Comparison of ENCODE assay signal across 46 mouse cellular contexts in the genomic region with DNA sequence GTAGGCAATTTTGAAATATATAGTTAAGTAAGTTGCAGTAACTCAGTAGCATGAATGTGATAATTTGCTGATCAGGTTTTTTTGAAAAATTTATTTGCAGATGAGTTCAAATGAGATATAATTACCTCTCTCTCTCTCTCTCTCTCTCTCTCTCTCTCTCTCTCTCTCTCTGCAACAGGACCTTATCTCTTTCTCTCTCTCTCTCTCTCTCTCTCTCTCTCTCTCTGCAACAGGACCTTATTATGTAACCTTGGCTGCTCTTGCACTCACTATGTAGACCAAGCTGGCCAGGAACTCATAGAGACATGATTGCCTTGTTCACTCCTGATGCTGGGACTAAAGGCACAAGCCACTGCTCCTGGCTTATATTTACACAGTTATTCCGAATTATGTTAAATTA. TPM values are rescaled to one million over a fixed set of nuclear protein-coding genes. Genes with fewer than 3 reads are reported as not detected.
"Had no signal": no experiment of that assay in that cellular context is flagged by ENCODE, and none has a peak within 500 bp of the region (broad histone marks: within the 10 kb centered on the region; RNA-seq: fewer than 3 reads in every experiment).

No protein-coding gene starts in this region.

- ATAC-seq: hindbrain, embryonic 16.5 days; hindbrain, postnatal 0 days; inflammation-experienced regulatory T-cells, adult 6 months; intestine, embryonic 15.5 days; intestine, embryonic 16.5 days; intestine, postnatal 0 days had no signal

- H3K4me2 ChIP-seq: heart, embryonic 11.5 days; heart, embryonic 12.5 days; heart, embryonic 15.5 days; intestine, embryonic 15.5 days; kidney, embryonic 15.5 days had no signal

- H3K27me3 ChIP-seq: heart, embryonic 12.5 days; heart, embryonic 13.5 days; heart, embryonic 15.5 days; hindbrain, embryonic 12.5 days; hindbrain, embryonic 15.5 days had no signal

- H3K9ac ChIP-seq: heart, embryonic 12.5 days; heart, embryonic 13.5 days; heart, embryonic 15.5 days; hindbrain, embryonic 12.5 days; hindbrain, embryonic 13.5 days; hindbrain, embryonic 14.5 days; intestine, embryonic 15.5 days; kidney, embryonic 15.5 days had no signal

- H3K36me3 ChIP-seq: heart, embryonic 10.5 days; heart, embryonic 12.5 days; heart, embryonic 13.5 days; heart, embryonic 15.5 days; hindbrain, embryonic 10.5 days; hindbrain, embryonic 12.5 days; hindbrain, embryonic 13.5 days; hindbrain, embryonic 15.5 days; intestine, embryonic 15.5 days; kidney, embryonic 15.5 days had no signal

- DNase-seq: heart, postnatal 10 days; heart, postnatal 14 days; heart, postnatal 36 days; heart, postnatal 4 days; kidney, adult 11 months; kidney, adult 18-20 months; kidney, adult 2 months; kidney, adult 8-10 months; kidney, adult 9 months; kidney, postnatal 10 days; kidney, postnatal 14 days; kidney, postnatal 25 days; kidney, postnatal 36 days; kidney, postnatal 4 days; layer of hippocampus, adult 9-11 months; layer of hippocampus, postnatal 36 days had no signal

- H3K27ac ChIP-seq: heart, embryonic 10.5 days; heart, embryonic 13.5 days; heart, embryonic 15.5 days; hindbrain, embryonic 10.5 days; hindbrain, embryonic 12.5 days; hindbrain, embryonic 13.5 days; hindbrain, embryonic 14.5 days; hindbrain, embryonic 15.5 days; hindbrain, postnatal 0 days; intestine, embryonic 15.5 days; kidney, embryonic 15.5 days; kidney, postnatal 0 days; layer of hippocampus, adult 2 months had no signal

- H3K4me1 ChIP-seq: intestine, embryonic 15.5 days had no signal

- H3K4me3 ChIP-seq: heart, embryonic 10.5 days; heart, embryonic 12.5 days; heart, embryonic 13.5 days; heart, embryonic 15.5 days; hindbrain, embryonic 10.5 days; hindbrain, embryonic 12.5 days; hindbrain, embryonic 13.5 days; intestine, embryonic 15.5 days; kidney, embryonic 15.5 days; layer of hippocampus, adult 2 months had no signal

- H3K9me3 ChIP-seq: heart, embryonic 10.5 days; heart, embryonic 12.5 days; heart, embryonic 13.5 days; heart, embryonic 15.5 days; hindbrain, embryonic 10.5 days; hindbrain, embryonic 12.5 days; hindbrain, embryonic 13.5 days; hindbrain, embryonic 15.5 days; intestine, embryonic 15.5 days; kidney, embryonic 15.5 days had no signal

RNA-seq across cellular contexts. Expression of a gene that starts 2.1 kb away (rescaled TPM):
- polyA plus RNA-seq: inflammation-experienced regulatory T-cells, adult 6 months had no signal

RNA-seq across cellular contexts. Expression of a gene that starts 53.0 kb away (rescaled TPM):
- total RNA-seq: heart, postnatal 10 days; heart, postnatal 14 days; heart, postnatal 25 days; heart, postnatal 36 days; heart, postnatal 4 days; hindbrain, postnatal 0 days; layer of hippocampus, adult 18-20 months; layer of hippocampus, adult 2 months; layer of hippocampus, adult 8-10 months; layer of hippocampus, postnatal 10 days; layer of hippocampus, postnatal 14 days; layer of hippocampus, postnatal 25 days; layer of hippocampus, postnatal 36 days had no signal
- polyA plus RNA-seq: heart, embryonic 16.5 days; hindbrain, embryonic 10.5 days; hindbrain, embryonic 11.5 days; hindbrain, embryonic 13.5 days; hindbrain, embryonic 14.5 days; hindbrain, embryonic 15.5 days; hindbrain, embryonic 16.5 days; inflammation-experienced regulatory T-cells, adult 6 months; intestine, embryonic 14.5 days; kidney, embryonic 14.5 days; kidney, embryonic 16.5 days had no signal
